Mouse (Mus musculus) midbrain, embryonic 14.5 days (tissue): ENCODE results near the gene Cblc. TPM values are rescaled to one million over a fixed set of nuclear protein-coding genes. Genes with fewer than 3 reads are reported as not detected.

ENCODE experiments used
- ATAC-seq: fragments of 200-750 bp; cut with Nextera tagmentation; 2 replicates; pipeline ENCODE4 v1.8.0; 2017; ENCODE audit warnings: moderate number of reproducible peaks, moderate library complexity; ENCODE audit not compliant: low FRiP score, low TSS enrichment
- DNase-seq: peaks from one replicate; pipeline ENCODE4 v3.0.0-alpha.2; 2015
- H3K27ac ChIP-seq: fragments of 300-500 bp; sonication (generic); replicated peaks from 2 replicates; pipeline ENCODE4 v1.5.1; 2014; ENCODE audit warnings: mild to moderate bottlenecking, low read depth, low read length, moderate library complexity
- H3K27me3 ChIP-seq: fragments of 300-500 bp; sonication (generic); 2 replicates; pipeline ENCODE4 v1.6.1; 2014; ENCODE audit warnings: low read length, control low read depth, mixed read lengths; ENCODE audit not compliant: control insufficient read depth, insufficient read depth
- H3K36me3 ChIP-seq: fragments of 300-500 bp; sonication (generic); 2 replicates; pipeline ENCODE4 v1.6.1; 2014; ENCODE audit warnings: low read length, control low read depth; ENCODE audit not compliant: control insufficient read depth, insufficient read depth
- H3K4me1 ChIP-seq: fragments of 300-500 bp; sonication (generic); 2 replicates; pipeline ENCODE4 v1.6.1; 2014; ENCODE audit warnings: mild to moderate bottlenecking, antibody characterized with exemption, low read length, control low read depth; ENCODE audit not compliant: control insufficient read depth, insufficient read depth
- H3K4me2 ChIP-seq: fragments of 300-500 bp; sonication (generic); 2 replicates; pipeline ENCODE4 v1.6.1; 2014; ENCODE audit warnings: mild to moderate bottlenecking, low read length, moderate library complexity
- H3K4me3 ChIP-seq: fragments of 300-500 bp; sonication (generic); replicated peaks from 2 replicates; pipeline ENCODE4 v1.5.1; 2014; ENCODE audit warnings: low read depth, low read length
- H3K9ac ChIP-seq: fragments of 300-500 bp; sonication (generic); replicated peaks from 2 replicates; pipeline ENCODE4 v1.6.1; 2014; ENCODE audit warnings: mild to moderate bottlenecking, low read length, moderate library complexity
- H3K9me3 ChIP-seq: fragments of 300-500 bp; sonication (generic); 2 replicates; pipeline ENCODE4 v1.6.1; 2016; ENCODE audit warnings: low read length, control low read depth, mixed read lengths; ENCODE audit not compliant: control insufficient read depth
- WGBS: fragments of 180-500 bp; shearing (Covaris S2); extraction: QIAGEN DNeasy Blood & Tissue Kit; methylation state at CpG from one replicate; pipeline ENCODE4 v1.1.7; 2014; 5-methylcytosine and 5-hydroxymethylcytosine counted together
- polyA plus RNA-seq: library from polyadenylated mRNA; unstranded; fragments of >200 nt; fragmentation: Nextera tagmentation; extraction: Ambion mirVana; gene quantifications from 2 replicates; pipeline ENCODE4 v1.2.1, GENCODE M21; 2014

Gene Cblc
- polyA plus RNA-seq, 1 experiment from 2014 or later, result not detected

- ATAC-seq (no peak), DNase-seq (no peak)
- H3K4me3 ChIP-seq, result no peak overlapping the region
- H3K27ac ChIP-seq, result no peak overlapping the region
- H3K9me3 ChIP-seq, result no peaks in the 10 kb centered on the region
- H3K36me3 ChIP-seq, result peaks cover 43% of the 10 kb centered on the region
- 90% methylated on average over 3 of the region's 3 CpGs for WGBS
- H3K4me2 ChIP-seq, result no peak overlapping the region
- no peak overlapping the region for H3K9ac ChIP-seq
- no peaks in the 10 kb centered on the region for H3K27me3 ChIP-seq
- H3K4me1 ChIP-seq, result no peaks in the 10 kb centered on the region
These were observed 57.8 kb downstream of the Cblc start for GRCm38 (mm10) chr7:19738771-19739170.

DNA sequence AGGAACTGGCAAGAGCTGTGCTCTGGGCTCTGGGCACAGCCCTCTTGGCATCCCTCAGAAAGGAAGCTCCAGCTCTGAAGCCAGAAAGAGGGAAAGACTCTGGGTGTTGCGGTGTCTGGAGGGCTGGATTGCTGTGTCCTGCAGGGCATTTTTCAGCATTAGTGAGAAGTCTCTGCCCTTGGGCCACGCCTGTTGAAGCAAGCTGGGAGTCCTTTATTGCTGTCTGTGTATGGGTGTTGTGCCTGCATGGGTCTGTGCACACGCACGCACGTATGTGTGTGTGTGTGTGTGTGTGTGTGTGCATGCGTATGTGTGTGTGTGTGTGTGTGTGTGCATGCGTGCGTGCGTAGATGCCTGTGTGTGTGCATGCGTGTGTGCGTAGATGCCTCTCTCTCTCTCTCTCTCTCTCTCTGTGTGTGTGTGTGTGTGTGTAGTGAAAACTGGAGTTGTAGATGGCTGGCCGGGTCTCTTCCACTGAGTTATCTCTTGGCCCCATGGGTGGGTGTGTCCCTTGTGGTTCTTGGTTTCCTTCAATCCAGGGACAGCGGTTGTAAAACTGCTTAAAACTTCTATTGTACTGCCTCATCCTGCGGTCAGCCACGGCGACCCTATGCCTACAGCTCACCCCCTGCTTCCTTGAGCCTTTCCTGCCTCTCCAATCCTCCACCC, 60.1 kb downstream of the Cblc start:
- H3K9me3 ChIP-seq, result no peaks in the 10 kb centered on the region
- no peak for DNase-seq
- H3K4me1 ChIP-seq, result no peaks in the 10 kb centered on the region
- H3K9ac ChIP-seq, result no peak overlapping the region
- no peak overlapping the region for H3K27ac ChIP-seq
- 93% methylated on average over 16 of the region's 16 CpGs for WGBS
- H3K27me3 ChIP-seq, result no peaks in the 10 kb centered on the region
- peaks cover 56% of the 10 kb centered on the region for H3K36me3 ChIP-seq
- ATAC-seq, result no peak
- no peak overlapping the region for H3K4me3 ChIP-seq
- no peak overlapping the region for H3K4me2 ChIP-seq

GRCm38 (mm10) chr7:19734178-19734666, 62.4 kb downstream of the Cblc start:
- Histone ChIP-seq H3K36me3 (peaks cover 79% of the 10 kb centered on the region), H3K27me3 (no peaks in the 10 kb centered on the region), H3K27ac (no peak overlapping the region), H3K9ac (no peak overlapping the region), H3K4me3 (no peak overlapping the region), H3K4me2 (no peak overlapping the region), H3K4me1 (no peaks in the 10 kb centered on the region), H3K9me3 (no peaks in the 10 kb centered on the region)
- WGBS, result 91% methylated on average over 10 of the region's 10 CpGs
- ATAC-seq, result no peak
- no peak for DNase-seq

Other genes starting within 250 kb of the Cblc start
- 9.5 and 31.7 TPM in 2 replicates for gene Ppp1r37, start 233.7 kb downstream of the Cblc start, polyA plus RNA-seq
- gene Zfp296, start 219.5 kb downstream of the Cblc start, polyA plus RNA-seq, result 0.22 and 0.32 TPM in 2 replicates
- gene Gemin7, start 219.2 kb downstream of the Cblc start, polyA plus RNA-seq, result 140 and 154 TPM in 2 replicates
- gene Clasrp, start 192.3 kb downstream of the Cblc start, polyA plus RNA-seq, result 44.7 and 50.4 TPM in 2 replicates
- gene Relb, start 167.4 kb downstream of the Cblc start, polyA plus RNA-seq, result 4.5 and 5.2 TPM in 2 replicates
- gene Clptm1, start 131.8 kb downstream of the Cblc start, polyA plus RNA-seq, result 132 and 134 TPM in 2 replicates
- 0.37 TPM in 1 of 2 replicates, not detected in the other for gene Apoc2, start 118.9 kb downstream of the Cblc start, polyA plus RNA-seq
- gene Gm44805, start 115.4 kb downstream of the Cblc start, polyA plus RNA-seq, result not detected in 2 replicates
- gene Apoc4, start 115.3 kb downstream of the Cblc start, polyA plus RNA-seq, result not detected in 2 replicates
- gene Apoc1, start 104.1 kb downstream of the Cblc start, polyA plus RNA-seq, result 1.7 and 2.0 TPM in 2 replicates
- 163 and 265 TPM in 2 replicates for gene Apoe, start 97.6 kb downstream of the Cblc start, polyA plus RNA-seq
- 120 and 121 TPM in 2 replicates for gene Tomm40, start 81.4 kb downstream of the Cblc start, polyA plus RNA-seq
- gene Nectin2, start 46.3 kb downstream of the Cblc start, polyA plus RNA-seq, result 41.1 and 46.1 TPM in 2 replicates
- gene Bcam, start 25.8 kb downstream of the Cblc start, polyA plus RNA-seq, result 4.5 and 7.8 TPM in 2 replicates
- gene Bcl3, start 26.0 kb upstream of the Cblc start, polyA plus RNA-seq, result 0.77 and 1.2 TPM in 2 replicates
- gene Gm19345, start 55.2 kb upstream of the Cblc start, polyA plus RNA-seq, result 9.9 and 13.6 TPM in 2 replicates
- 0.90 TPM in 1 of 2 replicates, not detected in the other for gene Ceacam16, start 64.5 kb upstream of the Cblc start, polyA plus RNA-seq
- gene Ceacam19, start 91.2 kb upstream of the Cblc start, polyA plus RNA-seq, result not detected in 2 replicates
- gene Pvr, start 124.4 kb upstream of the Cblc start, polyA plus RNA-seq, result 4.9 and 8.2 TPM in 2 replicates
- not detected in 2 replicates for gene Igsf23, start 153.9 kb upstream of the Cblc start, polyA plus RNA-seq
- not detected in 2 replicates for gene Ceacam20, start 168.6 kb upstream of the Cblc start, polyA plus RNA-seq
- not detected in 2 replicates for gene Nlrp9b, start 194.7 kb upstream of the Cblc start, polyA plus RNA-seq